Mouse (Mus musculus) testis, adult 2 months (tissue): ENCODE results near the gene Matn3.

ENCODE experiments used
- CTCF ChIP-seq: fragments of 200-500 bp; IDR thresholded peaks from 2 replicates; pipeline ENCODE4 v1.5.1; 2012; ENCODE audit warnings: low read depth, mild to moderate bottlenecking, inconsistent platforms, low read length, moderate library complexity; ENCODE audit not compliant: control insufficient read depth, insufficient read depth, insufficient replicate concordance
- POLR2A ChIP-seq: fragments of 200-500 bp; IDR thresholded peaks from 2 replicates; pipeline ENCODE4 v1.6.1; 2012; ENCODE audit warnings: low read depth, mild to moderate bottlenecking, inconsistent platforms, low read length, moderate library complexity; ENCODE audit not compliant: control insufficient read depth

- TF ChIP-seq CTCF (no peak), POLR2A (no peak)
Observed at GRCm38 (mm10) chr12:9007146-9007545, 59.4 kb downstream of the Matn3 start.
